Mouse (Mus musculus) CH12.LX (cell line): Measurements from ENCODE around the gene Gm12216. TPM values are rescaled to one million over a fixed set of nuclear protein-coding genes. Genes with fewer than 3 reads are reported as not detected.

ENCODE experiments used
- DNase-seq: peaks from one replicate; pipeline ENCODE4 v3.0.0-alpha.2; 2013; ENCODE audit errors: extremely low read depth
- H3K27ac ChIP-seq: 2 replicates; pipeline ENCODE4 v1.5.1; 2012; ENCODE audit warnings: low read depth, mild to moderate bottlenecking, control low read depth, moderate library complexity; ENCODE audit not compliant: insufficient read depth
- H3K27me3 ChIP-seq: replicated peaks from 2 replicates; pipeline ENCODE3; 2012; ENCODE audit warnings: inconsistent platforms
- H3K36me3 ChIP-seq, 2 experiments: replicated peaks in 1 of 2; 2 replicates each; pipeline versions ENCODE3 to v1.6.1; 2012; ENCODE audit warnings: inconsistent platforms in 1 of 2, low read length in 1 of 2, mild to moderate bottlenecking in 1 of 2, mixed read lengths in 1 of 2, moderate library complexity in 1 of 2; ENCODE audit not compliant: control insufficient read depth in 1 of 2, insufficient read depth in 1 of 2
- H3K4me1 ChIP-seq, 2 experiments: 2 replicates each; pipeline ENCODE4 v1.6.1; 2012; ENCODE audit warnings: inconsistent platforms in 1 of 2, moderate library complexity in 1 of 2; ENCODE audit not compliant: insufficient read depth in 2 of 2, control insufficient read depth in 1 of 2
- H3K4me2 ChIP-seq: 2 replicates; pipeline ENCODE4 v1.6.1; 2012; ENCODE audit warnings: low read depth, mild to moderate bottlenecking, control low read depth; ENCODE audit not compliant: poor library complexity, insufficient read depth, severe bottlenecking
- H3K4me3 ChIP-seq, 3 experiments: fragments of 150-350 bp in 1 of 3; sonication (generic) in 1 of 3; replicated peaks in 1 of 3; 2 replicates each; pipeline versions ENCODE3 to v1.5.1; 2011 to 2012; ENCODE audit warnings: low read depth in 2 of 3, low read length in 2 of 3, mild to moderate bottlenecking in 2 of 3, moderate library complexity in 2 of 3, control low read depth in 1 of 3, improper control_type of control experiment in 1 of 3, inconsistent platforms in 1 of 3, mixed read lengths in 1 of 3; ENCODE audit not compliant: poor library complexity in 1 of 3
- H3K79me2 ChIP-seq: replicated peaks from 2 replicates; pipeline ENCODE4 v1.6.1; 2012; ENCODE audit warnings: mild to moderate bottlenecking, moderate library complexity; ENCODE audit not compliant: control insufficient read depth, poor library complexity, insufficient read depth, severe bottlenecking; ENCODE audit errors: extremely low read depth
- H3K9ac ChIP-seq: 2 replicates; pipeline ENCODE4 v1.6.1; 2012; ENCODE audit warnings: low read depth, mild to moderate bottlenecking, control low read depth, moderate library complexity; ENCODE audit not compliant: insufficient read depth
- H3K9me3 ChIP-seq: replicated peaks from 2 replicates; pipeline ENCODE3; 2012; ENCODE audit warnings: low read length, inconsistent platforms, mixed read lengths
- CHD1 ChIP-seq: IDR thresholded peaks from 2 replicates; pipeline ENCODE4 v1.6.1; 2012; ENCODE audit warnings: low read depth, low read length, improper control_type of control experiment, inconsistent platforms
- CHD2 ChIP-seq: IDR thresholded peaks from 2 replicates; pipeline ENCODE4 v1.6.1; 2011; ENCODE audit warnings: low read length, improper control_type of control experiment
- JUND ChIP-seq: conservative IDR thresholded peaks from 2 replicates; pipeline ENCODE4 v1.6.1; 2011; ENCODE audit warnings: low read depth, low read length, improper control_type of control experiment
- KAT2A ChIP-seq: IDR thresholded peaks from 2 replicates; pipeline ENCODE4 v1.6.1; 2012; ENCODE audit warnings: low read length, improper control_type of control experiment, inconsistent platforms; ENCODE audit not compliant: insufficient replicate concordance
- MAZ ChIP-seq: IDR thresholded peaks from 2 replicates; pipeline ENCODE4 v1.6.1; 2012; ENCODE audit warnings: low read depth, mild to moderate bottlenecking, inconsistent platforms, low read length, improper control_type of control experiment, moderate library complexity
- NELFE ChIP-seq: IDR thresholded peaks from 2 replicates; pipeline ENCODE4 v1.6.1; 2011; ENCODE audit warnings: low read depth, low read length, improper control_type of control experiment
- NRF1 ChIP-seq: IDR thresholded peaks from 2 replicates; pipeline ENCODE4 v1.6.1; 2014; ENCODE audit warnings: low read depth, mild to moderate bottlenecking, inconsistent platforms, low read length, improper control_type of control experiment, moderate library complexity
- POLR2A ChIP-seq: IDR thresholded peaks from 2 replicates; pipeline ENCODE4 v1.6.1; 2011; ENCODE audit warnings: low read depth, mild to moderate bottlenecking, improper control_type of control experiment, low read length
- POLR2AphosphoS2 ChIP-seq: IDR thresholded peaks from 2 replicates; pipeline ENCODE4 v1.6.1; 2011; ENCODE audit warnings: low read depth, low read length, improper control_type of control experiment
- TBP ChIP-seq: conservative IDR thresholded peaks from 2 replicates; pipeline ENCODE4 v1.6.1; 2011; ENCODE audit warnings: low read depth, low read length, improper control_type of control experiment
- TCF12 ChIP-seq: IDR thresholded peaks from 2 replicates; pipeline ENCODE4 v1.6.1; 2014; ENCODE audit warnings: low read depth, mild to moderate bottlenecking, inconsistent platforms, low read length, improper control_type of control experiment
- USF1 ChIP-seq: IDR thresholded peaks from 2 replicates; pipeline ENCODE4 v1.6.1; 2014; ENCODE audit warnings: low read depth, mild to moderate bottlenecking, inconsistent platforms, low read length, improper control_type of control experiment
- dilution Hi-C: fragments of 300-500 bp; cut with MboI; formaldehyde crosslinking; loops from 2 replicates; pipeline ENCODE4 v1.14.3; 2020; ENCODE audit warnings: low sequenced_read_pairs; ENCODE audit not compliant: extremely low pct_unique_long_range_greater_than_20kb, extremely low pct_ligation_motif_present
- in situ Hi-C: fragments of 300-500 bp; cut with MboI; formaldehyde crosslinking; loops from 3 replicates; pipeline ENCODE4 v1.14.3; 2019; ENCODE audit warnings: low sequenced_read_pairs, low pct_ligation_motif_present, low pct_unique_long_range_greater_than_20kb, mixed read lengths
- polyA plus RNA-seq: library from polyadenylated mRNA; unstranded; fragments of >175 nt; gene quantifications from 2 replicates; pipeline ENCODE4 v1.2.1, GENCODE M21; 2012; ENCODE audit warnings: low read depth; ENCODE audit not compliant: insufficient read length
- total RNA-seq, 2 experiments: library from RNA; depleted of rRNA; stranded (reverse); fragments of 300-350 nt in 1 of 2; fragments of >200 nt in 1 of 2; gene quantifications; 2 replicates each; pipeline ENCODE4 v1.2.3; 2012 to 2014

The Gm12216 gene
- total and polyA plus RNA-seq, 3 experiments: 0.56 to 2.7 (median 0.77) TPM

- no peaks in the 10 kb centered on the region for H3K79me2 ChIP-seq
- H3K36me3 ChIP-seq: no peaks in the 10 kb centered on the region
- H3K27ac ChIP-seq: no peak overlapping the region
- in situ Hi-C loops (no loop called here), dilution Hi-C loops (no loop called here)
- peaks cover 26 to 48% of the 10 kb centered on the region in 2 experiments for H3K4me1 ChIP-seq
- TF ChIP-seq TBP (no peak), CHD2 (0 out of 2 replicates have a peak, but pooled peaks have one; percentile 11)
- no peaks in the 10 kb centered on the region for H3K27me3 ChIP-seq
- H3K9me3 ChIP-seq: peaks cover 5% of the 10 kb centered on the region
- no peak overlapping the region for H3K4me3 ChIP-seq
- no peak overlapping the region for H3K9ac ChIP-seq
- H3K4me2 ChIP-seq: no peak overlapping the region
- no peak for DNase-seq
These were observed 66.1 kb downstream of the Gm12216 start for GRCm38 (mm10) chr11:53792986-53793385.

GRCm38 (mm10) chr11:53789277-53789676 is 69.8 kb downstream of the Gm12216 start:
- in situ Hi-C loops: no loop called here

DNA sequence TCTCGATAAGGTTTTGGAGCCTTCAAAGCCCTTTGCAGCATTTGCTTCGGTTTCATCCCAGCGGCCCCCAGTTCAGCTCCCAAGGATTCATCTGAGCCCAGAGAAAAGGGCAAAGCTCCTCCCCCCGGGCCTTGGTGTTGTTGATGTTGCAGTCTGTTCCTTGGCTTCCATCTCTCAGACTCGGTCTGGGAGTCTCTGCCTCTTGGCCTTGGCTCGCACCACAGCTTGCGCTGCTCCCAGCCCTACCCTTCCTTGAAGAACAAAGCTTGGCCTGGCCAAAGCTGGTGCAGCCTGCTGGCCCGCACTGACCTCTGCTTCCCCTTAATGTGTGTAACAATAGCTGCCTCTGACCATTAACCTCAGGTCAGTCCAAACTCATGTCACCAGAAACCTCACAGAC is 70.9 kb downstream of the Gm12216 start:
- Histone ChIP-seq H3K9ac (no peak overlapping the region), H3K79me2 (no peaks in the 10 kb centered on the region), H3K9me3 (peaks cover 5% of the 10 kb centered on the region), H3K4me3 (no peak overlapping the region), H3K36me3 (no peaks in the 10 kb centered on the region), H3K4me1 (peaks cover 9 to 37% of the 10 kb centered on the region in 2 experiments), H3K27ac (no peak overlapping the region), H3K27me3 (no peaks in the 10 kb centered on the region), H3K4me2 (no peak overlapping the region)
- dilution Hi-C loops: no loop called here
- no peak for TF ChIP-seq CHD1
- no peak for TF ChIP-seq TCF12
- TF ChIP-seq JUND: no peak
- no peak for TF ChIP-seq POLR2AphosphoS2
- TF ChIP-seq MAZ: no peak
- TF ChIP-seq NELFE: no peak
- TF ChIP-seq TBP: no peak
- no peak for TF ChIP-seq KAT2A
- TF ChIP-seq USF1: no peak
- in situ Hi-C loops: no loop called here
- DNase-seq: no peak

More at GRCm38 (mm10) chr11:53789277-53789676, 69.8 kb downstream of the Gm12216 start:
- H3K36me3 ChIP-seq: no peaks in the 10 kb centered on the region
- H3K4me3 ChIP-seq: no peak overlapping the region
- dilution Hi-C loops: no loop called here
- no peaks in the 10 kb centered on the region for H3K27me3 ChIP-seq
- peaks cover 7 to 35% of the 10 kb centered on the region in 2 experiments; a peak in 3 of 4 replicates for H3K4me1 ChIP-seq
- DNase-seq: no peak
- H3K27ac ChIP-seq: no peak overlapping the region
- TF ChIP-seq POLR2A: no peak
- no peak for TF ChIP-seq CHD1
- TF ChIP-seq MAZ: no peak
- no peak for TF ChIP-seq NRF1
- no peak overlapping the region for H3K4me2 ChIP-seq
- no peaks in the 10 kb centered on the region for H3K79me2 ChIP-seq
- peaks cover 5% of the 10 kb centered on the region for H3K9me3 ChIP-seq
- H3K9ac ChIP-seq: no peak overlapping the region
